Mouse (Mus musculus) MEL (cell line): ENCODE measurements at regions not wholly inside any gene's neighbourhood (a gene's known extent, or its start where the extent isn't known, plus 50 kb on each side); places are given as distances from the start of the nearest gene placed in this dataset.

ENCODE experiments used
- DNase-seq: peaks from one replicate; pipeline ENCODE4 v3.0.0; 2011; ENCODE audit warnings: low read depth, low spot score
- H3K27ac ChIP-seq: 2 replicates; pipeline ENCODE4 v1.5.1; 2012; ENCODE audit warnings: low read depth, mild to moderate bottlenecking, control low read depth, low read length, moderate library complexity; ENCODE audit not compliant: control insufficient read depth
- H3K27me3 ChIP-seq, 2 experiments: fragments of 150-350 bp in 1 of 2; sonication (generic) in 1 of 2; 2 replicates each; pipeline ENCODE4 v1.6.1; 2012; ENCODE audit warnings: low read length in 2 of 2, mild to moderate bottlenecking in 2 of 2, improper control_type of control experiment in 1 of 2, moderate library complexity in 1 of 2; ENCODE audit not compliant: insufficient read depth in 2 of 2, control insufficient read depth in 1 of 2
- H3K36me3 ChIP-seq, 2 experiments: 2 replicates each; pipeline ENCODE4 v1.6.1; 2012 to 2014; ENCODE audit warnings: low read length in 2 of 2, improper control_type of control experiment in 1 of 2, inconsistent platforms in 1 of 2, mild to moderate bottlenecking in 1 of 2; ENCODE audit not compliant: insufficient read depth in 2 of 2, control insufficient read depth in 1 of 2
- H3K4me1 ChIP-seq, 2 experiments: fragments of 150-350 bp in 1 of 2; sonication (generic) in 1 of 2; 2 replicates each; pipeline ENCODE4 v1.6.1; 2012; ENCODE audit warnings: low read length in 2 of 2, improper control_type of control experiment in 1 of 2, mild to moderate bottlenecking in 1 of 2; ENCODE audit not compliant: insufficient read depth in 2 of 2, control insufficient read depth in 1 of 2
- H3K4me3 ChIP-seq, 2 experiments: fragments of 150-350 bp in 1 of 2; sonication (generic) in 1 of 2; 2 replicates each; pipeline ENCODE4 v1.5.1; 2012; ENCODE audit warnings: low read depth in 2 of 2, low read length in 2 of 2, mild to moderate bottlenecking in 2 of 2, moderate library complexity in 2 of 2, control low read depth in 1 of 2, improper control_type of control experiment in 1 of 2; ENCODE audit not compliant: control insufficient read depth in 1 of 2, insufficient read depth in 1 of 2
- H3K79me2 ChIP-seq: 2 replicates; pipeline ENCODE4 v1.6.1; 2012; ENCODE audit warnings: mild to moderate bottlenecking, low read length, moderate library complexity; ENCODE audit not compliant: control insufficient read depth, poor library complexity, insufficient read depth
- H3K9ac ChIP-seq: 2 replicates; pipeline ENCODE4 v1.6.1; 2012; ENCODE audit warnings: low read depth, mild to moderate bottlenecking, control low read depth, low read length, moderate library complexity; ENCODE audit not compliant: control insufficient read depth, poor library complexity, severe bottlenecking
- H3K9me3 ChIP-seq: fragments of 150-350 bp; sonication (generic); replicated peaks from 2 replicates; pipeline ENCODE4 v1.6.1; 2012; ENCODE audit warnings: mild to moderate bottlenecking, low read length, improper control_type of control experiment, moderate library complexity; ENCODE audit not compliant: insufficient read depth
- CHD2 ChIP-seq: IDR thresholded peaks from 2 replicates; pipeline ENCODE4 v1.6.1; 2011; ENCODE audit warnings: low read length, improper control_type of control experiment
- E2F4 ChIP-seq: IDR thresholded peaks from 2 replicates; pipeline ENCODE4 v1.6.1; 2011; ENCODE audit warnings: low read depth, low read length, improper control_type of control experiment, borderline replicate concordance
- ELF1 ChIP-seq: IDR thresholded peaks from 2 replicates; pipeline ENCODE4 v1.6.1; 2014; ENCODE audit warnings: low read depth, mild to moderate bottlenecking, inconsistent platforms, low read length, improper control_type of control experiment, moderate library complexity
- EP300 ChIP-seq, 2 experiments: IDR thresholded peaks; 2 replicates each; pipeline ENCODE4 v1.6.1; 2011; ENCODE audit warnings: improper control_type of control experiment in 2 of 2, low read length in 2 of 2, low read depth in 1 of 2, mild to moderate bottlenecking in 1 of 2
- ETS1 ChIP-seq: IDR thresholded peaks from 2 replicates; pipeline ENCODE4 v1.6.1; 2012; ENCODE audit warnings: low read depth, mild to moderate bottlenecking, inconsistent platforms, low read length, improper control_type of control experiment, moderate library complexity
- GABPA ChIP-seq: IDR thresholded peaks from 2 replicates; pipeline ENCODE4 v1.6.1; 2012; ENCODE audit warnings: low read depth, mild to moderate bottlenecking, inconsistent platforms, low read length, improper control_type of control experiment, moderate library complexity
- GATA1 ChIP-seq: IDR thresholded peaks from 2 replicates; pipeline ENCODE4 v1.6.1; 2011; ENCODE audit warnings: low read depth, low read length, improper control_type of control experiment
- HCFC1 ChIP-seq: IDR thresholded peaks from 2 replicates; pipeline ENCODE4 v1.6.1; 2012; ENCODE audit warnings: low read depth, mild to moderate bottlenecking, inconsistent platforms, low read length, improper control_type of control experiment, moderate library complexity
- KAT2A ChIP-seq: conservative IDR thresholded peaks from 2 replicates; pipeline ENCODE4 v1.6.1; 2012; ENCODE audit warnings: low read depth, low read length, improper control_type of control experiment, inconsistent platforms
- MXI1 ChIP-seq: IDR thresholded peaks from 2 replicates; pipeline ENCODE4 v1.6.1; 2011; ENCODE audit warnings: mild to moderate bottlenecking, low read depth, low read length, improper control_type of control experiment
- MYB ChIP-seq: IDR thresholded peaks from 2 replicates; pipeline ENCODE4 v1.6.1; 2011; ENCODE audit warnings: mild to moderate bottlenecking, low read depth, low read length, improper control_type of control experiment
- MYC ChIP-seq: IDR thresholded peaks from 2 replicates; pipeline ENCODE4 v1.6.1; 2011; ENCODE audit warnings: low read depth, mild to moderate bottlenecking, low read length, improper control_type of control experiment, moderate library complexity
- NRF1 ChIP-seq: IDR thresholded peaks from 2 replicates; pipeline ENCODE4 v1.6.1; 2014; ENCODE audit warnings: low read depth, mild to moderate bottlenecking, inconsistent platforms, low read length, improper control_type of control experiment, moderate library complexity; ENCODE audit not compliant: poor library complexity, insufficient read depth, severe bottlenecking
- POLR2AphosphoS2 ChIP-seq: IDR thresholded peaks from 2 replicates; pipeline ENCODE4 v1.6.1; 2011; ENCODE audit warnings: low read length, improper control_type of control experiment
- RAD21 ChIP-seq: IDR thresholded peaks from 2 replicates; pipeline ENCODE4 v1.6.1; 2011; ENCODE audit warnings: mild to moderate bottlenecking, low read depth, low read length, improper control_type of control experiment
- TAL1 ChIP-seq: IDR thresholded peaks from 2 replicates; pipeline ENCODE4 v1.6.1; 2012; ENCODE audit warnings: mild to moderate bottlenecking, inconsistent platforms, low read length, moderate library complexity, mixed read lengths
- TCF12 ChIP-seq: IDR thresholded peaks from 2 replicates; pipeline ENCODE4 v1.6.1; 2014; ENCODE audit warnings: low read depth, mild to moderate bottlenecking, inconsistent platforms, low read length, improper control_type of control experiment, moderate library complexity
- USF1 ChIP-seq: IDR thresholded peaks from 2 replicates; pipeline ENCODE4 v1.6.1; 2014; ENCODE audit warnings: low read depth, mild to moderate bottlenecking, inconsistent platforms, low read length, improper control_type of control experiment, moderate library complexity

DNA sequence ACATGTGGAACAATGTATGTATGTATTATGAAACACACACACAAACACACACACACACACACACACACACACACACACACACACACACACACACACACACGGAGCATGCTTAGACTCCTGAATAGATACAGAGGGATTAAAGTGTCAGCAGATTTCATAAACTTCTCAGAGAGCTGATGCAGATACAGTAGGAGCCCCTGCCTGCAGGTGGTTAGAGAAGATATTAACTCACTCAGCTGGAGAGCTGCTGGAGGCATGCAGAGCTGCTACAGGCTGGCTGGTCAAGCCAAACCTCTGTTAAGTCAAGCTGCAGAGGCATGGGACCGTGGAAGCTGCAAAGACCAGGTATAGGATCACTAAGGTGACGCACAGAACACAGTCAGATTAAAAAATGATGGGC lies 303.1 kb upstream of the C030005K15Rik start:
- H3K4me1 ChIP-seq: no peaks in the 10 kb centered on the region
- no peaks in the 10 kb centered on the region for H3K79me2 ChIP-seq
- no peak overlapping the region for H3K9ac ChIP-seq
- H3K27me3 ChIP-seq: no peaks in the 10 kb centered on the region
- DNase-seq: no peak
- no peak overlapping the region for H3K4me3 ChIP-seq
- H3K36me3 ChIP-seq: no peaks in the 10 kb centered on the region
- H3K9me3 ChIP-seq: no peaks in the 10 kb centered on the region
- H3K27ac ChIP-seq: no peak overlapping the region
- no peak for TF ChIP-seq EP300 (IDR thresholded peaks at IDR 0.05; ENCODE audit: low read depth in 1 of 2, low read length in 2 of 2)
- no peak for TF ChIP-seq MYB
- TF ChIP-seq E2F4: no peak
- no peak for TF ChIP-seq KAT2A
- no peak for TF ChIP-seq CHD2
- TF ChIP-seq RAD21: no peak
- TF ChIP-seq TCF12: no peak

DNA sequence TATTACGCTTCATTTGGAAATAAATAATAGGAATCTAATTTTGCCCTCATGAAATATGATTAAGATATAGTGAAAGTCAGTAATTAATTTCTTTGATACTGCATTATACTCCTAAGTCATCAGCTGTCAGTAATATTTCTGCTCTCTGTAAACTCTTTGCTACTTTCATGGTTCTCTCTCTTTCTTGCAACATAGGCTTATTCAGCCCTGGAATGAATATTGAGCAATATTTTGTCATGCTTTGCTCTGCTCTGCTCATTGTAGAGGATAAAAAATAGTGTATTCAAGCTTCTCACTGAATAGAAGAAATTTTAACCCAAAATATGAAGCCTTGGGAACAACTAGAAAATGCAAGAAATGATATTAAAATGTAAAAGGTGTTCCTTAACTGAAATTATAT lies 306.1 kb upstream of the C030005K15Rik start:
- Histone ChIP-seq H3K79me2 (no peaks in the 10 kb centered on the region), H3K4me1 (no peaks in the 10 kb centered on the region), H3K9ac (no peak overlapping the region), H3K27ac (no peak overlapping the region), H3K4me3 (no peak overlapping the region), H3K36me3 (no peaks in the 10 kb centered on the region), H3K9me3 (no peaks in the 10 kb centered on the region), H3K27me3 (no peaks in the 10 kb centered on the region)
- DNase-seq: no peak
- TF ChIP-seq TAL1: no peak
- TF ChIP-seq GATA1: no peak
- TF ChIP-seq ETS1: no peak
- TF ChIP-seq GABPA: no peak
- TF ChIP-seq MXI1: no peak
- TF ChIP-seq POLR2AphosphoS2: no peak
- TF ChIP-seq USF1: no peak
- TF ChIP-seq KAT2A: no peak
- TF ChIP-seq NRF1: no peak
- no peak for TF ChIP-seq MYC
- no peak for TF ChIP-seq HCFC1

DNA sequence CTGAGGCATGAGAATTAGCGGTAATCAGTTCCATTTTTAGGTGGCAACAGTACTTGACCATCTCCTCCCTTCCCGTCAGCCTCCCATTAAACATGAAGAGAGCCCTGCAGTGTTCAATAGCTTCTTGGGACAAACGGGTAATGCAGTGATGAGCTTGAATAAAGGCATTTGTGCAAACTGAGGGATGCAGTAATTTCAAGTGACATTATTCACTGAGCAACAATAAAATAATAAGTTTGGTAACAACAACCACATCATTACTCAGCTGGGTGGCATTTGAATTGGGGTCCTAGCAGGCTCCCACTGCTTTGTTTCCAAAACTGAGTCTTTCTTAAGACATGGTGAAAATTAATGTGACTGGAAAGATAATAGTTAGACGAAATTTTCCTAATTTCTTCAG lies 315.2 kb upstream of the C030005K15Rik start:
- no peak for TF ChIP-seq ELF1
- Histone ChIP-seq H3K36me3 (no peaks in the 10 kb centered on the region), H3K27ac (no peak overlapping the region), H3K4me1 (no peaks in the 10 kb centered on the region), H3K9me3 (no peaks in the 10 kb centered on the region), H3K4me3 (no peak overlapping the region), H3K9ac (no peak overlapping the region), H3K27me3 (no peaks in the 10 kb centered on the region), H3K79me2 (no peaks in the 10 kb centered on the region)
- no peak for DNase-seq
